Mouse (Mus musculus): ENCODE results near the gene Trappc6b. TPM values are rescaled to one million over a fixed set of nuclear protein-coding genes. Genes with fewer than 3 reads are reported as not detected.

Gene Trappc6b
- polyA plus RNA-seq (2012) = 64.8 and 94.3 TPM in 2 replicates

GRCm38 (mm10) chr12:59060993-59061595 is at the start of gene Trappc6b:
Gene Trappc6b, minus strand, starts transcription at chr12:59061472.
- no peak for TF ChIP-seq GATA1 (IDR thresholded peaks at IDR 0.05; ENCODE audit: low read length)

- TF ChIP-seq GATA1 (IDR thresholded peaks at IDR 0.05; ENCODE audit: low read length) = no peak
Observed at GRCm38 (mm10) chr12:59107926-59108325, 46.7 kb upstream of the Trappc6b start.

- no peak for TF ChIP-seq GATA1 (IDR thresholded peaks at IDR 0.05; ENCODE audit: low read length)
Observed at GRCm38 (mm10) chr12:59106491-59106890, 45.2 kb upstream of the Trappc6b start.

- TF ChIP-seq GATA1 (IDR thresholded peaks at IDR 0.05; ENCODE audit: low read length) = no peak
Observed at GRCm38 (mm10) chr12:59105914-59106313, 44.6 kb upstream of the Trappc6b start.

- TF ChIP-seq GATA1 (IDR thresholded peaks at IDR 0.05; ENCODE audit: low read length) = no peak
Observed at GRCm38 (mm10) chr12:59104771-59105170, 43.5 kb upstream of the Trappc6b start.

GRCm38 (mm10) chr12:59095104-59096025 is 34.1 kb upstream of the Trappc6b start, which contains the start of gene Mia2:
Gene Mia2, plus strand, starts transcription at chr12:59095799.
- TF ChIP-seq GATA1 (IDR thresholded peaks at IDR 0.05; ENCODE audit: low read length) = no peak

GRCm38 (mm10) chr12:59093543-59093942 is 32.3 kb upstream of the Trappc6b start:
- no peak for TF ChIP-seq GATA1 (IDR thresholded peaks at IDR 0.05; ENCODE audit: low read length)

GRCm38 (mm10) chr12:59086171-59086570 is 24.9 kb upstream of the Trappc6b start:
- TF ChIP-seq GATA1 (IDR thresholded peaks at IDR 0.05; ENCODE audit: low read length) = no peak

GRCm38 (mm10) chr12:59084446-59084845 is 23.2 kb upstream of the Trappc6b start:
- TF ChIP-seq GATA1 (IDR thresholded peaks at IDR 0.05; ENCODE audit: low read length) = no peak

- TF ChIP-seq GATA1 (IDR thresholded peaks at IDR 0.05; ENCODE audit: low read length) = no peak
Observed at GRCm38 (mm10) chr12:59080461-59080860, 19.2 kb upstream of the Trappc6b start.

- no peak for TF ChIP-seq GATA1 (IDR thresholded peaks at IDR 0.05; ENCODE audit: low read length)
Observed at GRCm38 (mm10) chr12:59077883-59078282, 16.6 kb upstream of the Trappc6b start.

GRCm38 (mm10) chr12:59076996-59077395 is 15.7 kb upstream of the Trappc6b start:
- TF ChIP-seq GATA1 (IDR thresholded peaks at IDR 0.05; ENCODE audit: low read length) = no peak

- no peak for TF ChIP-seq GATA1 (IDR thresholded peaks at IDR 0.05; ENCODE audit: low read length)
Observed at GRCm38 (mm10) chr12:59074052-59074451, 12.8 kb upstream of the Trappc6b start.

GRCm38 (mm10) chr12:59072286-59072685 is 11.0 kb upstream of the Trappc6b start:
- no peak for TF ChIP-seq GATA1 (IDR thresholded peaks at IDR 0.05; ENCODE audit: low read length)

- no peak for TF ChIP-seq GATA1 (IDR thresholded peaks at IDR 0.05; ENCODE audit: low read length)
Observed at GRCm38 (mm10) chr12:59068791-59069190, 7.5 kb upstream of the Trappc6b start.

- no peak for TF ChIP-seq GATA1 (IDR thresholded peaks at IDR 0.05; ENCODE audit: low read length)
Observed at GRCm38 (mm10) chr12:59067095-59067494, 5.8 kb upstream of the Trappc6b start.

Measured in G1E-ER4 (cell line).